Mouse (Mus musculus) stomach, postnatal 0 days (tissue): ENCODE results near the gene Zic2.

ENCODE experiments used
- CTCF ChIP-seq: IDR thresholded peaks from 2 replicates; pipeline ENCODE4 v1.5.1; 2016; ENCODE audit warnings: antibody characterized with exemption, low read depth, mild to moderate bottlenecking, moderate library complexity
- EP300 ChIP-seq: optimal IDR thresholded peaks from 2 replicates; pipeline ENCODE3; 2016; ENCODE audit warnings: antibody characterized with exemption

DNA sequence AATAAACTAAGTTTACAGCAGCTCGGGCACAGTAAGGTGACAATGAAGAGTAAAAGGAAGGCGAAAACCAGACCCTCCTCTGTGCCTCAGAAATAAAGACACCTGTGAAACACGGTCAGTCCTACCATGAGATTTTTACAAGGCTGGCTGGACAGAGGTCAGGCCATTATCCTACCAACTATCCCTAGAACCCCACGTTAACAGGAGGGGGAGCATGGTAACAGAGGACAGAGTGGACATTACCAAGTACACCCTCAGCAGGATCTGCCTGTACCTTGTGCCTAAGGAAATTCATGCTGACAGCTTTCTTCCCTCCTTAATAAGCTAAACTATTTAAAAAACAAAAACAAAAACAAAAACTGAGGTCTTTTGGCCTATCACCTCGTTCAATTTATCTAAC lies 15.0 kb upstream of the Zic2 start:
- TF ChIP-seq EP300 (no peak), CTCF (no peak)
